8 mouse cellular contexts compared by ENCODE assay signal in the genomic region with DNA sequence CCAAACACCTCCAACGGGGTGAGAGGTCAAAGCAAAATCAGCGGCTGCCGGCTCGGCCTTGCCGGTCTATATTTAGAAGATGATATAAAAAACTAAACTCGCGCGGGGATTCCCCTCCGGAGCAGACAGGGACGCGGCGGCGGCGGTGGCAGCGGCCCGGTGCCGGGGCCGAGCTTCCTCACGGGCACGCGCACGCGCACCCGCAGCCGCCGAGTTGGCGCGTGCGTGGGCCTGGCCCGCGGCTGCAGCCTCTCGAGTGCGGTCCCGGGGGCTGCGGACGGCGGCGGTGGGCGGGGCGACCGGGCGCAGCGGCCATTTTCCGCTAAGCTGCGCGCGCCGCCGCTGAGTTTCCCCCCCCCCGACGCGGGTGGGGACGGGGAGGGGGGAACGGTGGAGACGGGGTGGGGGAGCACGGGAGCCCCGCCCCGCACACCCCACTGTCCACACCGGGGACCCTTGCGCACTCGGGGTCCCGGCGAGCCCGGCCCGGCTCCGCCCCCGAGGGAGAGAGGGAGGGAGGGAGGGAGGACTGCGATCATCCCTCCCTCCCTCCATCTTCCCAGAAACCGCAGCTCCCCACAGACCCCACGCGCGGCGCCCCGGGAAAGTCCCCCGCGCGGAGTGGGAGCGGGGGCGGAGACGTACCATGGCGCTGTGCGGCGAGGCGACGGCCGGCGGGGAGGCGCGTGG. TPM values are rescaled to one million over a fixed set of nuclear protein-coding genes. Genes with fewer than 3 reads are reported as not detected.
DNase-seq lines count a peak whose midpoint lies in the region; ATAC-seq and TF ChIP-seq lines count a peak whose summit lies in the region.

No protein-coding gene starts in this region.

- peak overlapping the region; percentile 83 for H3K4me2 ChIP-seq in hindbrain, embryonic 13.5 days

- H3K27ac ChIP-seq in cerebellum, adult 2 months (ENCODE audit: insufficient read depth, low read length): peak overlapping the region; percentile 91
- peak overlapping the region; percentile 96 for H3K27ac ChIP-seq in hindbrain, embryonic 13.5 days

- peaks cover 69% of the 10 kb centered on the region for H3K4me1 ChIP-seq in G1E (ENCODE audit: insufficient read depth, low read depth, low read length)
- peaks cover 49% of the 10 kb centered on the region for H3K4me1 ChIP-seq in cerebellum, adult 2 months (ENCODE audit: control insufficient read depth, insufficient read depth, low read length)
- H3K4me1 ChIP-seq in hindbrain, embryonic 13.5 days (replicated peaks): peaks cover 68% of the 10 kb centered on the region

- H3K9ac ChIP-seq in hindbrain, embryonic 13.5 days: peak overlapping the region; percentile 90

- peak overlapping the region; percentile 77 for H3K4me3 ChIP-seq in G1E (ENCODE audit: low read depth, low read length)
- H3K4me3 ChIP-seq in cerebellum, adult 2 months (replicated peaks; ENCODE audit: insufficient read depth, low read depth, low read length): peak overlapping the region; percentile 83
- H3K4me3 ChIP-seq in hindbrain, embryonic 13.5 days: peak overlapping the region; percentile 73

- peak; percentile 19; the same call in 1 of the 2 replicates for TF ChIP-seq POLR2A in cerebellum, adult 2 months (IDR thresholded peaks at IDR 0.05; ENCODE audit: borderline replicate concordance, insufficient read depth, low read length)

- H3K9me3 ChIP-seq in G1E (replicated peaks): no peaks in the 10 kb centered on the region
- H3K9me3 ChIP-seq in hindbrain, embryonic 13.5 days: no peaks in the 10 kb centered on the region

- DNase-seq in G1E (ENCODE audit: low spot score): peak; percentile 72
- peak; percentile 87 to 89 for DNase-seq in cerebellum, adult 2 months
- DNase-seq in frontal cortex, postnatal 25 days (ENCODE audit: low spot score in 2 of 2): peak; percentile 49 to 69
- peak; percentile 68 to 83 for DNase-seq in left cerebral cortex, adult 8-10 months (ENCODE audit: low spot score in 2 of 2)
- peak; percentile 65 to 78 for DNase-seq in right cerebral cortex, postnatal 36 days (ENCODE audit: low spot score in 2 of 2)
- peak; percentile 70 to 74 for DNase-seq in urinary bladder, postnatal 36 days (ENCODE audit: low spot score in 2 of 2)

- WGBS in cerebellum, adult 2 months: 2% methylated on average over 45 of the region's 89 CpGs
- under 1% methylated on average over 56 of the region's 89 CpGs for WGBS in hindbrain, embryonic 13.5 days

- no peaks in the 10 kb centered on the region for H3K36me3 ChIP-seq in G1E (replicated peaks)
- H3K36me3 ChIP-seq in hindbrain, embryonic 13.5 days: no peaks in the 10 kb centered on the region

- H3K27me3 ChIP-seq in G1E (ENCODE audit: insufficient read depth, low read length): peaks cover 73% of the 10 kb centered on the region
- no peaks in the 10 kb centered on the region for H3K27me3 ChIP-seq in cerebellum, adult 2 months (ENCODE audit: control insufficient read depth, insufficient read depth, low read length)
- H3K27me3 ChIP-seq in hindbrain, embryonic 13.5 days: peaks cover 44% of the 10 kb centered on the region

- TF ChIP-seq CTCF in G1E (IDR thresholded peaks at IDR 0.05; ENCODE audit: low read depth, low read length): no peak
- TF ChIP-seq CTCF in cerebellum, adult 2 months (IDR thresholded peaks at IDR 0.05; ENCODE audit: borderline replicate concordance, insufficient read depth, low read depth, low read length): no peak

- ATAC-seq in G1E (ENCODE audit: extremely low read depth, insufficient number of reproducible peaks, low FRiP score, poor library complexity, severe bottlenecking): no peak
- peak; percentile 8; the same call in 1 of the 2 replicates for ATAC-seq in hindbrain, embryonic 13.5 days (ENCODE audit: low FRiP score)
- peak; percentile 4; the same call in 1 of the 2 replicates for ATAC-seq in megakaryocyte, adult 5-6 weeks (ENCODE audit: poor library complexity, severe bottlenecking)

RNA-seq across cellular contexts. Expression of a gene that starts 25.1 kb away (rescaled TPM):
- total RNA-seq in G1E (2014; fragmentation: Nextera tagmentation): 6.9 and 9.5 TPM in 2 replicates
- total RNA-seq in G1E (2017): 0.52 and 0.66 TPM in 2 replicates
- 16.1 and 19.3 TPM in 2 replicates for polyA plus RNA-seq in G1E (2012)
- 103 and 108 TPM in 2 replicates for polyA plus RNA-seq in cerebellum, adult 2 months (2012; rRNA removed)
- 21.3 and 22.4 TPM in 2 replicates for polyA plus RNA-seq in hindbrain, embryonic 13.5 days (2015; fragmentation: Nextera tagmentation; extraction: Ambion mirVana)
- total RNA-seq in left cerebral cortex, adult 8-10 months (2022): 10 to 100 TPM; 83.3 to 98.1 (median 85.4) TPM
- 51.4 and 54.5 TPM in 2 replicates for total RNA-seq in megakaryocyte, adult 5-6 weeks (2015)
- total RNA-seq in megakaryocyte, adult 5-6 weeks (2017): 6.2 and 8.6 TPM in 2 replicates

RNA-seq across cellular contexts. Expression of a gene that starts 37.4 kb away (rescaled TPM):
- total RNA-seq in G1E (2014; fragmentation: Nextera tagmentation) (6.5 and 13.8 TPM in 2 replicates), G1E (2017) (1.9 and 3.5 TPM in 2 replicates)
- polyA plus RNA-seq in G1E (2012): 1.6 and 1.8 TPM in 2 replicates
- polyA plus RNA-seq in cerebellum, adult 2 months (2012; rRNA removed): 1.2 and 1.7 TPM in 2 replicates
- polyA plus RNA-seq in hindbrain, embryonic 13.5 days (2015; fragmentation: Nextera tagmentation; extraction: Ambion mirVana): 1.8 TPM in 2 replicates
- 1 to 10 TPM in 2 of 4 experiments, under 1 TPM in 2; 0.50 to 1.6 (median 0.84) TPM for total RNA-seq in left cerebral cortex, adult 8-10 months (2022)
- total RNA-seq in megakaryocyte, adult 5-6 weeks (2015): 30.6 and 34.0 TPM in 2 replicates
- total RNA-seq in megakaryocyte, adult 5-6 weeks (2017): 6.5 and 11.5 TPM in 2 replicates

RNA-seq across cellular contexts. Expression of a gene that starts 41.5 kb away (rescaled TPM):
- total RNA-seq in G1E (2014; fragmentation: Nextera tagmentation): 1.2 and 3.1 TPM in 2 replicates
- 0.38 and 0.93 TPM in 2 replicates for total RNA-seq in G1E (2017)
- polyA plus RNA-seq in G1E (2012): 7.2 and 7.4 TPM in 2 replicates
- polyA plus RNA-seq in cerebellum, adult 2 months (2012; rRNA removed): 10.7 and 13.8 TPM in 2 replicates
- polyA plus RNA-seq in hindbrain, embryonic 13.5 days (2015; fragmentation: Nextera tagmentation; extraction: Ambion mirVana): 2.0 and 2.3 TPM in 2 replicates
- 1 to 10 TPM; 2.5 to 3.3 (median 2.6) TPM for total RNA-seq in left cerebral cortex, adult 8-10 months (2022)
- not detected in 2 replicates for total RNA-seq in megakaryocyte, adult 5-6 weeks (2015)
- 0.26 and 1.4 TPM in 2 replicates for total RNA-seq in megakaryocyte, adult 5-6 weeks (2017)

RNA-seq across cellular contexts. Expression of a gene that starts 46.0 kb away (rescaled TPM):
- total RNA-seq in G1E (2014; fragmentation: Nextera tagmentation): 1.1 TPM in 1 of 2 replicates, not detected in the other
- 2.6 and 4.1 TPM in 2 replicates for total RNA-seq in G1E (2017)
- polyA plus RNA-seq in G1E (2012): 0.72 and 1.3 TPM in 2 replicates
- 10.2 and 10.8 TPM in 2 replicates for polyA plus RNA-seq in cerebellum, adult 2 months (2012; rRNA removed)
- 6.5 and 8.1 TPM in 2 replicates for polyA plus RNA-seq in hindbrain, embryonic 13.5 days (2015; fragmentation: Nextera tagmentation; extraction: Ambion mirVana)
- 1 to 10 TPM; 2.0 to 5.2 (median 4.0) TPM for total RNA-seq in left cerebral cortex, adult 8-10 months (2022)
- total RNA-seq in megakaryocyte, adult 5-6 weeks (2015): 0.83 and 2.9 TPM in 2 replicates
- total RNA-seq in megakaryocyte, adult 5-6 weeks (2017): 0.33 TPM in 1 of 2 replicates, not detected in the other

RNA-seq across cellular contexts. Expression of a gene that starts 46.1 kb away (rescaled TPM):
- total RNA-seq in G1E (2014; fragmentation: Nextera tagmentation): 9.6 and 11.9 TPM in 2 replicates
- total RNA-seq in G1E (2017): 60.4 and 69.7 TPM in 2 replicates
- polyA plus RNA-seq in G1E (2012): 186 and 220 TPM in 2 replicates
- 87.7 and 93.1 TPM in 2 replicates for polyA plus RNA-seq in cerebellum, adult 2 months (2012; rRNA removed)
- polyA plus RNA-seq in hindbrain, embryonic 13.5 days (2015; fragmentation: Nextera tagmentation; extraction: Ambion mirVana): 72.1 and 74.8 TPM in 2 replicates
- total RNA-seq in left cerebral cortex, adult 8-10 months (2022): 10 to 100 TPM; 81.4 to 89.7 (median 85.5) TPM
- 5.4 and 5.7 TPM in 2 replicates for total RNA-seq in megakaryocyte, adult 5-6 weeks (2015)
- 21.9 and 42.4 TPM in 2 replicates for total RNA-seq in megakaryocyte, adult 5-6 weeks (2017)
